Mouse (Mus musculus) limb, embryonic 10.5 days (tissue): ENCODE data around the gene Kctd20. TPM values are rescaled to one million over a fixed set of nuclear protein-coding genes. Genes with fewer than 3 reads are reported as not detected.

ENCODE experiments used
- polyA plus RNA-seq: library from polyadenylated mRNA; unstranded; fragments of >200 nt; fragmentation: Nextera tagmentation; extraction: Ambion mirVana; gene quantifications from 2 replicates; pipeline ENCODE4 v1.2.1, GENCODE M21; 2016

Gene Kctd20
- polyA plus RNA-seq, 1 experiment from 2014 or later, result 129 TPM

Other genes starting within 250 kb of the Kctd20 start
- 3.9 and 4.0 TPM in 2 replicates for gene AC170998.1, start 225.9 kb upstream of the Kctd20 start, polyA plus RNA-seq
- 8.2 and 8.6 TPM in 2 replicates for gene Mapk13, start 182.7 kb upstream of the Kctd20 start, polyA plus RNA-seq
- 11.6 and 14.0 TPM in 2 replicates for gene Brpf3, start 150.9 kb upstream of the Kctd20 start, polyA plus RNA-seq
- gene Pnpla1, start 93.5 kb upstream of the Kctd20 start, polyA plus RNA-seq, result 0.03 and 0.04 TPM in 2 replicates
- 0.05 and 0.10 TPM in 2 replicates for gene 4930539E08Rik, start 36.6 kb upstream of the Kctd20 start, polyA plus RNA-seq
- 0.24 and 0.45 TPM in 2 replicates for gene Pxt1, start 8.1 kb upstream of the Kctd20 start, polyA plus RNA-seq
- 116 and 131 TPM in 2 replicates for gene Stk38, start 56.0 kb downstream of the Kctd20 start, polyA plus RNA-seq
- gene Srsf3, start 80.7 kb downstream of the Kctd20 start, polyA plus RNA-seq, result 820 and 832 TPM in 2 replicates
- gene Cdkn1a, start 139.0 kb downstream of the Kctd20 start, polyA plus RNA-seq, result 22.2 and 28.8 TPM in 2 replicates
- gene Rab44, start 162.2 kb downstream of the Kctd20 start, polyA plus RNA-seq, result 0.11 and 0.26 TPM in 2 replicates